Mouse (Mus musculus) lung, postnatal 36 days (tissue): ENCODE results near the gene Nup93.
A peak's percentile ranks its signal among the peaks of the same experiment; 100 is the strongest.

Experiments
- DNase-seq: peaks from one replicate; pipeline ENCODE4 v3.0.0; 2022; ENCODE audit warnings: mixed read lengths

Nup93 gene

DNA sequence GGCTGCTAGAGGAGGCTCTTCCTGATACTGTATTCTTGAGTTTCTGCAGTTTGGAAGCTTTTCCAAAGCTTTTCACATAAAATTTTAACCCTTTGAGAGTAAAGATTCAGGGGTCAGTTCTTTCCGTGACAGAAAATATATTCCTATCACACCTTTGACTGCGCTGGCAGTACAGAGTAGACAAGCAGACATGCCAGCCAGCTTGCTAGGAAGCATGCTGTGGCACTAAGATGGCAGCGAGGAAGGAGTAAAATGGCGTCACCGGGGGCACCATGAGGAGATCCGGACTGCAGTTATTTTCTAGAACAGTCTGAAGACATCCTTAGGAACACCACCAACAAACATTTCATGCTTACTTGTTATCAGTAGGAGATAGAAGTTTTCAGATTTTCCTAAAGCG lies 55.9 kb downstream of the Nup93 start:
- no peak for DNase-seq

- DNase-seq = no peak
These were observed 56.7 kb downstream of the Nup93 start for GRCm38 (mm10) chr8:94271102-94271501.

DNA sequence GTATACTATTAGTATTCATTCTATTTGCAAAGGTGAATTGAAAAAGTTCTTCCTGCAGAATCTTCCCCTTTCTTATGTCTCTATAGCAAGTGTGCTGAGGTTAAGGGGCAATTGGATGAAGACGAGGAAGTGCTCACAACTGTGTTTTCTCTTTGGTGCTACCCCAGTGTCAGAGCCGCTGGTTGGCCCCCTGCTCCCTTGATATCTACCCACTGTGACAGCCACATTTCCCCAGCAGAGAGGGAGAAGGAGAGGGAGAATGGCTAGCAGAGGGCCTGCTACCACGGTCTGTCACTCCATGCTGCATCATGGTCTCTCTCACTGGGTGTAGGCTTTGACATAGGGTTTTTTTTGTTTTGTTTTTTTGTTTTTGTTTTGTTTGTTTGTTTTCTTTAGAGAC lies 58.2 kb downstream of the Nup93 start:
- DNase-seq = no peak

- no peak for DNase-seq
These were observed 59.0 kb downstream of the Nup93 start for GRCm38 (mm10) chr8:94273289-94273850.

GRCm38 (mm10) chr8:94274030-94274429 lies 59.7 kb downstream of the Nup93 start:
- DNase-seq = no peak

DNA sequence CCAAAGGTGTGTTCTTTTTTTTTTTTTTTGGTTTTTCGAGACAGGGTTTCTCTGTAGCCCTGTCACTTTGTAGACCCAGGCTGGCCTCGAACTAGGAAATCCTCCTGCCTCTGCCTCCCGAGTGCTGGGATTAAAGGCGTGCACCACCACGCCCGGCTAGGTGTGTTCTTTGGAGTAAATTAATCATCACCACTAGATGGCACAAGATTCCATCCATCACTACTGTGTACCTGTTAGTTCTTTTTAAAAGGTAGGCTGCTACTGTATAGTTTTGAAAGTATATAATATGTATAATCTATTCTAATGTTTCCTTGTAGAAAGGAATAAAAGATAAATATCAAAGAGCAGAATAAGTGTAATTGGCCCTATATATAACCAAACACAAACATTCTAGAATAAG lies 63.9 kb downstream of the Nup93 start:
- DNase-seq = peak; percentile 32

DNA sequence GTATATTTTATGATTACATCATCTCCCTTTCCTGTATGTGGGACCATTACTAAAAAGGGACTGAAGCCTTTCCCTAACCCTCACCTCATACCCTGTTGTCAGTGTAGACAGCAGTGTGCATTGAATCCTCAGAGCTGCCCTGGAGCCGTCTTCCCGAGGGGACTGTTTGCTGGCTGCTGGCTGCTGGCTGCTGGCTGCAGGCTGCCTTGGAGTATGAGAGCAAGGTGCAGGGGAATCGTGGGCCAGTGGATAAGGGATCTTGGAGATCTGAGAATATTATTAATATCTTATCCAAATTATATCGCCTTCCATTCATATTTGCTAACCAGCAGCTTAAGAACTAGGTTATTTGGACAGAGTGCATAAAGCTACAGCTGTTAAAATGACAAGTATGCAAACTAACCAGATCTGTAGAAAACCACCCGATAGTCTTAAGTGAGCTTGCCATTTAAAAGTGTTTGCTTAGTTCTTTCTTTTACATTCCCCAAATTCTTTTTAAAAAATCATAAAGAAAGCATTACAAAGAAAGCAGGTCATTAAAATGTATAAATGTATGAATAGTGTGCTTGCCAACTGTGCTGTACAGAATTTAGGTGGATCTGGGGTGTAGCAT lies 65.7 kb downstream of the Nup93 start:
- DNase-seq = no peak

GRCm38 (mm10) chr8:94282453-94282985 lies 68.2 kb downstream of the Nup93 start:
- DNase-seq = no peak

GRCm38 (mm10) chr8:94284204-94284603 lies 69.8 kb downstream of the Nup93 start:
- no peak for DNase-seq

DNA sequence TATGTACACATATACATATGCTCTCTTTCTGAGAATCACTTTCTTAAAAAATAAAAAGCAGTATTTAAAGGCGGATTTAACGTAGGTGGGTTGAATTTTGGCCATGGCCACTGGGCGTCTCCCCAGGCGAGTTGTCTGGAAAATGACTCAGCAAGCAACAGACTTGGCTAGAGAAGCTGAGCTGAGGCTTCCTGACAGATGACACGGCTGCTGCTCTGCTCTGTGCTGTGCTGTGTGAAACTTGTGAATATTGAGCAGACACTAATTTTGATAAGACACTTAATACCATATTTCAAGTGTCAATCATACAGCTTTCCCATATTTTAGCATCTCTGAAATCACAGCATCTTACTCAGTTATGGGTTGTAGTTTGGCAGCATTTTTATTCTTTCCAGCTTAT lies 76.2 kb downstream of the Nup93 start:
- no peak for DNase-seq

DNA sequence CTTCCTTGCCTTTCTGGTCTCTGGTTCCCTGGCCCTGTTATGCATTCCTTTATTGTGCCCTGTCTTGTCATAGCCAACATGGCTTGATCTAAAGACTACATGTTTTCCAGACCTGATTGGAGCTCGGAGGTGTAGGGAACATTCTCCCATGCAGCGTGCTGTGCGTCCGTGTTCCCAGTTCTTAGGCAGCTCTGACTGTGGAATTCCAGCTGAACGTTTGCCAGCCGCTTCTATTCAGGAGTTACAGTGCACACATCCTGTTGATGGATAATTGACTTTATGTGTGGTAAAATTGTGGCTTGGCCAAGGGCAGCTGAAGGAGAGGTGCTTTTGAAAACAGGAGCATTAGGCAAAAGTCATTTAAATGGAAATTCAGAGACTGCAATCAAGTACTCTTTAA lies 77.7 kb downstream of the Nup93 start:
- no peak for DNase-seq

DNA sequence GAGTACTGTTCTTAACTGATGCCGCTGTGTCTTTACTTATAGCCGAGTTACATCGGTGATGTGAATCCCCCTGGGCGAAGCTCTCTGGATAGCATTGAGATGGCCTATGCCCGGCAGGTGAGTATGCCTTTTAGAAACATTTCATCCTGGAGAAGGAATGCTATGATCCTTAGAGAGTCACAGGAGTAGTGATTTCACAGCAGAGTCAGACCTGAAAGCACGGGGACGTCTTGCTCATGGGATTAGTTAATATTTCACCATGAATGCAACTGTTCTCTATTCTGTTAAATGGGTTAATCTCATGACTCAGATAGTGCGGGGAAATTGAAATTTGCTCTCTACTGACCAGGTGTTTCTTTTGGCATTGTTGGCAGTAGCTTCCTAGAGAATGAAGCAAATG lies 78.3 kb downstream of the Nup93 start:
- DNase-seq = no peak

DNA sequence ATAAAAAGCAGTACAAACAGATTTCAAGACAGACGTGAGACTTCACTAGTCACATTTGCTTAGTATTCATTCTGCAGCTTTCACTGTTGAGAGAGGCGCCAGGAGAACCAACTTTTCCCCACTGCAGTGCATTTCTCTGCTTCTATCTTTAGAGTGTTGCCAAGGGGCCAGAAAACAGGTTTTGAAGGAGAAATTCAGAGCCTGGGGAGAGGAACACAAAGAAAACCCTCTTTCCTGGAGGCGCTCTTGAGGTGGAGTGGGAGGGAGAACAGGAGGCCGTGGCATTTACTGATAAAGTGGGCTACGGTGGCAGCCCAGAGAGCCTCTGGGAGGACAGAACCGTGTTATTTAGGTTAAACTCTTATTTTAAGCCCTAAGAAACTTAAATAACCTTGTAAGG lies 81.3 kb downstream of the Nup93 start:
- DNase-seq = peak; percentile 11

DNA sequence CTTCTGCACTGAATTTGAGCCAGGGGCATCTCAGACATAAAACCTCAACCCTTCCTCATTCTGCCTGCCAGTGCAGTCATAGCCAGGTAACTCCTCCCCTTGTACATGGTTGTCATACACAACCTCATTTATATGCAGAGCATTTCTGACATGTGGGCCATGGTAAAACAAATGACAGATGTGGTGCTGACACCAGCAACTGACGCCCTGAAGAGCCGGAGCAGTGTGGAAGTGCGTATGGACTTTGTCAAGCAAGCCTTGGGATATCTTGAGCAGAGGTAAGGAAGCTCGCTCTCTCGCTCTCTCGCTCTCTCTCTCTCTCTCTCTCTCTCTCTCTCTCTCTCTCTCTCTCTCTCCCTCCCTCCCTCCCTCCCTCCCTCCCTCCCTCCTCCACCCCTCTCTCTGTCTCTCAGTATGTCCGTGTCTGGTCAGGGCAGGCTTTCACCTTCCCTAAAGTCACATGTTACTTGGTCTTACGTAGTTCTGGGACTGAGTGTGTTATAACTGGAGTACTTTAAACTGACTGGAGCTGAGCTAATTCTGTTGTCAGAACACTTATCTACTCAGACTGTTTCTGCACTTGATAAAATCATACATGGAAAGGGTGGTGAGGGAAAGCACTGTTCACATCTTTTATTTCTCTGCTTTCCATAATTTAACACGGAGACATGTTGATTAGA lies 82.1 kb downstream of the Nup93 start:
- DNase-seq = no peak

DNA sequence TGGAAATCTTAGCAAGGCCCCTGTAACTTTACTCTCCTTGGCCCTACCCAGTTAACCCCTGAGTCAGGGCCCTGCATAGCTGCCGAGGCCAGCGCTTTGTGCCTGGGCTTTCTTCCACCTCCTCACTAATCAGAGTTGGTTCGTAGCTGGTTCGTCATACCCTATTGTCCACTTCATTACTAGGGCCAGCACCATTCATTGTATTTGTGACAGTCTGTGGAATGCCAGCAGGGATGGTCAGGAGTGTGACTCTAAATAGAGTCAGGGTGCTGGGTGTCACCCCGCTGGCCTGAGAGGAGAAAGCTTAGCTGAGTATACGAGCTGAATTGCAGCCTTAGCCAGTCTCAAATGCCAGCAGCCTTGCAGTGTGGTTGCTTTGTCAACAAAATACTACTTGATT lies 82.7 kb downstream of the Nup93 start:
- no peak for DNase-seq

- peak; percentile 20 for DNase-seq
These were observed 86.4 kb downstream of the Nup93 start for GRCm38 (mm10) chr8:94300809-94301208.

GRCm38 (mm10) chr8:94304412-94304811 lies 90.0 kb downstream of the Nup93 start:
- DNase-seq = no peak

GRCm38 (mm10) chr8:94306989-94307513 lies 92.7 kb downstream of the Nup93 start:
- DNase-seq = peak; percentile 82

- no peak for DNase-seq
These were observed 93.3 kb downstream of the Nup93 start for GRCm38 (mm10) chr8:94307652-94308051.

DNA sequence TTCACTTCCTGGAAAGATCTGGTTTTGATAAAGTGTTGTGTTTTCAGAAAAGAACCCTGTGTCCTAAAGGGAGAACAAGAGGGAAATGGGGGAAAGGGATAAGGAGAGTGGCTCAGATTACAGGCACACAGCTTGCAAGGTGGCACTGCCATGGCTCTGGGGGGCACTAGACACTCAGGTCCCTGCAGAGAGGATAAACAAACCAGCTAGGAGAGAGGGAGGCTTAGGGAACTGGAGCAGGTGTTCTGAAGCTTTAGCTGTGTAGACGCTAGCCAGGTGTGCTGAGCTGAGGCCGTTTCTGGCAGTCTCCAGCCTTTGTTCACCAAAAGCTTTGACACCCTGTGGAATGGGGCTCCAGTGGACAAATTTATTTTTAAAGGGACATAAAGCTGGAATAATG lies 99.7 kb downstream of the Nup93 start:
- DNase-seq = no peak

DNA sequence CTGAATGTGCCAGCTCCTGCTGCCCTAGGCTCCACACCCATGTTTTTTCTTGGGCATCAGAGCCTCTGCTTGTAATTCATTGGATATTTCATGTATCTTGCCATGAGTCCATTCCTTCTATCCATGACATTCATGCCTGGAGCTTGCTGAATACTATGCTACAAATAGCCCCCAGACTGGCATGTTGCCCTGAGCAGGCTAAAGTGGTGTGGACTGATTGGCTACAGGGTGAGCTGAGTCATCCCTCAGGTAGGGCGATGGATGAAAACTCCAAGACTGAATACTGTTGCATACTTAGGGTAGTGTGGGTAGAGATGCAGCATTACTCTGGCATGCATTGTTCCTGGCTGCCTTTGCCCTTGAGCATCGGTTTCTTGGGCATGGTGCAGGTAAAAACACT lies 102.9 kb downstream of the Nup93 start:
- DNase-seq = no peak

DNA sequence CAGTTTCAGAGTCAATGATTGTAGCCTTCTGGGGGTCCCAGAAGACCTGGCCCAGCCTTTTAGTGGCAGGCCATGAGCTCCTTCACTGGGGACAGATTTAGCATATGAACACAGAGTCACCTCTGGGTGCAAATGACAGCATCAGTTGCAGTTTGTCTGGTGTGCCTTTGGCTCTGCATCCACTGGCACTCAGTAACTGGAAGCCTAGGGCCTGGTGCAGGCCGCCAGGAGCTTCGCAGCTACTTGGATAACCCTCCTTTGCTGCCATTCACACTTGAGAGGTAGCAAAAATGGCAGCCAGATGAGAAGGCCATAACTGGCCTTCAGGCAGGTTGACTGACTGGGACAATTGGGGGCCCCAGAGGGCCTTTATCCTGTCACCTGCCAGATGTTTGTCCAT lies 103.3 kb downstream of the Nup93 start:
- no peak for DNase-seq

DNA sequence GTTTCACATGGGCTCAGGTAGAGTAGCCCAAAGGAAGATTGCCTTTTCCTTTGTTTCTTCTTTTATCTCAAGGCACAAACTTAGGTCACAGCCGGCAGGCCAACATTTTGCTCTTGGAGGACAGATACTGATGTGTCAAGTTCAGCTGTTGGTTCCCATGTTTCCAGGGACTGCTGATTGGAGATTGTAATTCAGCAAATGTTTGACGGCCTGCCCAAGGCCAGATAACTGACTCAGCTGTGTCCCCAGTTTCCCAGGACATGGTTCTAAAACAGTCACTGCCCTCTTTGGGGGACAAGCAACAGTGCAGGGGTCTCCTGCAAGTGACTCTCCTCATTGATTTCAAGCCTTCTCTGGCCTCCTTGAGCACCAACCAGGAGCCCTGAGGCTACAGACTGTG lies 105.7 kb downstream of the Nup93 start:
- no peak for DNase-seq

DNA sequence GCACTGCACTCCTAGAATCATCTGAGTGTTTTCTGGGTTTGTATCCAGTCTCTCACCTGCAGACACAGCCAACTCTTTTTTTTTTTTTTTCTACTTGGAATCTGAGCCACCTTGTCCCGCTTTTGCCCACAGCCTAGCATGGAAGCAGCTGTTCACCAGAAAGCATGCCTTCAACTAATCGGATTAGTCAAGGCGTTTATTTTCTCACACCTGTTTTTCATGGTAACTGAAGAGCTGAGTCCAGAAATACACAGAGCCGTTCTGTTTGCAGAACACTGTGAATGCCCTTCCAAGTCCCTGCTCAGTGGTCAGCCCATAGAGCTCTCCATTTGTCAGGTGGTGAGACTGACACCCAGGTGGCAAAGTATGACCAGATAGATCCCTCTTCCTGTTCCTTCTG lies 107.7 kb downstream of the Nup93 start:
- DNase-seq = no peak
